Mouse (Mus musculus): Measurements from ENCODE around the gene Rnf144b.

GRCm38 (mm10) chr13:47135741-47136140 is 13.3 kb downstream of the Rnf144b start:
- TF ChIP-seq CTCF (IDR thresholded peaks at IDR 0.05; ENCODE audit: extremely low read depth, insufficient read length, insufficient replicate concordance, low read depth, low read length) (no peak), POLR2A (IDR thresholded peaks at IDR 0.05; ENCODE audit: low read depth, low read length) (no peak)
